Mouse (Mus musculus) heart, embryonic 10.5 days (tissue): ENCODE results near the gene Sel1l3. TPM values are rescaled to one million over a fixed set of nuclear protein-coding genes. Genes with fewer than 3 reads are reported as not detected.

Source experiments
- DNase-seq: peaks from one replicate; pipeline ENCODE4 v3.0.0-alpha.2; 2017; ENCODE audit warnings: low spot score
- H3K27ac ChIP-seq: fragments of 300-500 bp; sonication (generic); 2 replicates; pipeline ENCODE4 v1.5.1; 2016; ENCODE audit warnings: mild to moderate bottlenecking
- H3K27me3 ChIP-seq: fragments of 300-500 bp; sonication (generic); 2 replicates; pipeline ENCODE4 v1.6.1; 2016; ENCODE audit warnings: mild to moderate bottlenecking; ENCODE audit not compliant: poor library complexity, insufficient read depth, severe bottlenecking
- H3K36me3 ChIP-seq: fragments of 300-500 bp; sonication (generic); 2 replicates; pipeline ENCODE4 v1.6.1; 2016; ENCODE audit warnings: mild to moderate bottlenecking, moderate library complexity
- H3K4me1 ChIP-seq: fragments of 300-500 bp; sonication (generic); 2 replicates; pipeline ENCODE4 v1.6.1; 2016; ENCODE audit warnings: mild to moderate bottlenecking
- H3K4me3 ChIP-seq: fragments of 300-500 bp; sonication (generic); 2 replicates; pipeline ENCODE4 v1.5.1; 2016; ENCODE audit warnings: mild to moderate bottlenecking, moderate library complexity
- H3K9me3 ChIP-seq: fragments of 300-500 bp; sonication (generic); 2 replicates; pipeline ENCODE4 v1.6.1; 2016; ENCODE audit warnings: mild to moderate bottlenecking, moderate library complexity
- WGBS: fragments of 180-500 bp; shearing (Covaris S2); methylation state at CpG from one replicate; pipeline ENCODE4 v1.1.7; 2016; 5-methylcytosine and 5-hydroxymethylcytosine counted together
- polyA plus RNA-seq: library from polyadenylated mRNA; unstranded; fragments of >200 nt; fragmentation: Nextera tagmentation; extraction: Ambion mirVana; gene quantifications from 2 replicates; pipeline ENCODE4 v1.2.1, GENCODE M21; 2016

Gene Sel1l3
- polyA plus RNA-seq, 1 experiment from 2014 or later, result 1.9 TPM

DNA sequence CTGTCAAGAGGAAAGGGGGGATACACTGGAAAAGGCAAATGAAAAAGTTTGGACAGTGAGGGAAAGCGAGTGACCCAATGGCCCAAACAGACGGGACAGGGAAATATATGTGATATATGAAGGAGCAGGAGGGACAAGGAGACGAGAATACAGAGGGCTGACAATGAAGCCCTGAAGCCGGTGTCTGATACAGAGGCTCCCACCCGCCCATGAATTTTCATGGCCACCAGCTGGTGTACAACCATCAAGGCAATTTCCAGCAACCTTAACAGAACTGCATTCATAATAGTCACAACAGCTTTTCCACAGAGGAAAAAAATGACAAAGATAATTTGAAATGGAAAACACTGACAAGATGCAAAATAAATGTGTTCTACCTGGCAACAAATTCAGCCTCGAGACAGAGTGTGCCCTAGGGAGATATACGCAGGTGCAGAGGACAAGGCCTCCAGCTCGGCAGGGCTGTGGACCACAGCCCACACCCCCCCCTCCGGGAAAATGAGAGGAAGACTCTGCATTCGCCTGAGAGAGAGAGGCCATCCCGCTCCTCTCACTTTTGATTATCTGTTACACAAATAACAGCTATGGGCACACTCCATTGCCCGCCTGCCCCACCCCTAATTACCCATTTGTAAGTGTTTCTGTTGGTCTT, 99.0 kb downstream of the Sel1l3 start:
- no peaks in the 10 kb centered on the region for H3K9me3 ChIP-seq
- H3K27ac ChIP-seq, result no peak overlapping the region
- H3K4me1 ChIP-seq, result no peaks in the 10 kb centered on the region
- no peaks in the 10 kb centered on the region for H3K27me3 ChIP-seq
- 71% methylated on average over 12 of the region's 12 CpGs for WGBS
- H3K36me3 ChIP-seq, result no peaks in the 10 kb centered on the region
- no peak overlapping the region for H3K4me3 ChIP-seq
- no peak for DNase-seq

- H3K9me3 ChIP-seq, result no peaks in the 10 kb centered on the region
- H3K4me1 ChIP-seq, result no peaks in the 10 kb centered on the region
- WGBS, result 90% methylated on average over 5 of the region's 5 CpGs
- no peak overlapping the region for H3K27ac ChIP-seq
- no peak overlapping the region for H3K4me3 ChIP-seq
- DNase-seq, result no peak
- no peaks in the 10 kb centered on the region for H3K36me3 ChIP-seq
- H3K27me3 ChIP-seq, result no peaks in the 10 kb centered on the region
Measured at GRCm38 (mm10) chr5:53112942-53113341, 100.8 kb downstream of the Sel1l3 start.

DNA sequence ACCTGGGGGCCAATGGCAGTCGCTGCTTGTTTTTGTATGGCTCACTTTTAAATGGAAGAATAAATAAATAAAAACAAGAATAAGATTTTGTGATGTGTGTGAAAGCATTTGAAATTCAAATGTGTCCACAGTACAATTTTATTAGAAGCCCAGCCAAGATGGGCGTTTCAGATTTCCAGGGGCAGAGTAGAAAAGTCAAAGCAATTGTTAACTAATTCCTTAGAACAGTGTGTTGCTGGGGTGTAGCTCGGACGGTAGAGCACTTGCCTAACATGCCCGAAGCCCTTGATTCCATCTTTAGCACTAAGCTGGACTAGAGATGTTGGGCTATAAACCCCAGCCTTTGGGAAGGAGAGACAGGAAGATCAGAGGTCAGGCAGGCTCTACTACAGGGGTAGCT, 102.7 kb downstream of the Sel1l3 start:
- H3K4me1 ChIP-seq, result no peaks in the 10 kb centered on the region
- no peak overlapping the region for H3K27ac ChIP-seq
- H3K36me3 ChIP-seq, result no peaks in the 10 kb centered on the region
- H3K27me3 ChIP-seq, result no peaks in the 10 kb centered on the region
- no peak for DNase-seq
- 75% methylated on average over 5 of the region's 5 CpGs for WGBS
- no peak overlapping the region for H3K4me3 ChIP-seq
- H3K9me3 ChIP-seq, result no peaks in the 10 kb centered on the region

DNA sequence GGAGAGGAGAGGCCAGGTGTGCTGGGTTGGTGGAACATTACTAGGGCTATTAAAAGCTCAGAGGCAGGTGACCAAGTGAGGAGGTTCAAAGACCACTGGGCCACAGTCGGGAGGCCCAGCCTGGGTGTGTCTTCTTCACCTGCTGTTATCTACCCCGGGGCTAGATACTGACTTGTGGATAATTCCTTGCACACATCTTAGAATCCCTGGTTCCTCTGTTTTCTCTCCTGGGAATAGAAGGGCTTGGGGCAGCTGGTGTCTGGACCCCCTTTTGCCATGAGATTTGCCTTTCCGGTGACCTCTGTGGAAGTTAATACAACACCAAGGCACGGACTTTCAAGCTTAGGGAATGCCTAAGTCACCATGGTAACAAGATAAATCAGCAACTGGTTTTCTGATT, 103.5 kb downstream of the Sel1l3 start:
- WGBS, result 51% methylated on average over 4 of the region's 4 CpGs
- H3K27ac ChIP-seq, result no peak overlapping the region
- no peak for DNase-seq

GRCm38 (mm10) chr5:53108668-53109067, 105.1 kb downstream of the Sel1l3 start:
- Histone ChIP-seq H3K27me3 (no peaks in the 10 kb centered on the region), H3K27ac (no peak overlapping the region), H3K4me3 (no peak overlapping the region), H3K9me3 (no peaks in the 10 kb centered on the region), H3K4me1 (0 out of 2 replicates have a peak, but pooled peaks cover 6% of the 10 kb centered on the region), H3K36me3 (no peaks in the 10 kb centered on the region)
- DNase-seq, result no peak
- WGBS, result 72% methylated on average over 1 of the region's 1 CpGs

More for the DNA sequence above, 103.5 kb downstream of the Sel1l3 start:
- H3K4me3 ChIP-seq, result no peak overlapping the region
- H3K9me3 ChIP-seq, result no peaks in the 10 kb centered on the region
- H3K4me1 ChIP-seq, result no peaks in the 10 kb centered on the region
- H3K27me3 ChIP-seq, result no peaks in the 10 kb centered on the region
- no peaks in the 10 kb centered on the region for H3K36me3 ChIP-seq

- Histone ChIP-seq H3K4me1 (0 out of 2 replicates have a peak, but pooled peaks cover 6% of the 10 kb centered on the region), H3K36me3 (no peaks in the 10 kb centered on the region), H3K27me3 (no peaks in the 10 kb centered on the region), H3K4me3 (no peak overlapping the region), H3K27ac (no peak overlapping the region), H3K9me3 (no peaks in the 10 kb centered on the region)
- DNase-seq, result no peak
- WGBS, result 78% methylated on average over 9 of the region's 9 CpGs
Measured at GRCm38 (mm10) chr5:53108026-53108425, 105.7 kb downstream of the Sel1l3 start.

DNA sequence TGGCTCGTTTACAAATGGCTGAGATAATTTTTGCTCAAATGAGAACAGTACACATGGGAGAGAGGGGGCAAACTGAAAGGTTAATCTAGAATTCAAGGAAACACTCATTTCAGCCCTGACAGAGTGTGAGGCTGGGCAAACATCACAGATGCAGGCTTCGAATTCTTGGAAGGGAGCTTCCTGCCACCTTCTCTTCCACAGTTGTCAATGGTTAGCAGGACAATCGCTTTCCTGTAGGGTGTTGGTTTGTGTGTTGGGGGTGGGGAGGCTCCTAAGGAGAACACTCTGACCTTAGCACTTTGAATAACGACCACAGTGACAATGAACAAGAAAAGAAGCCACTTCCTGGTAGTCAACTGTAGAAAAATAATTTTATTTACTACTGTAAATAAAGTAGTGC, 107.0 kb downstream of the Sel1l3 start:
- no peaks in the 10 kb centered on the region for H3K9me3 ChIP-seq
- WGBS, result 39% methylated on average over 4 of the region's 4 CpGs
- DNase-seq, result no peak
- H3K4me3 ChIP-seq, result no peak overlapping the region
- H3K36me3 ChIP-seq, result no peaks in the 10 kb centered on the region
- no peak overlapping the region for H3K27ac ChIP-seq
- H3K27me3 ChIP-seq, result no peaks in the 10 kb centered on the region
- 0 out of 2 replicates have a peak, but pooled peaks cover 6% of the 10 kb centered on the region for H3K4me1 ChIP-seq

- H3K4me1 ChIP-seq, result 0 out of 2 replicates have a peak, but pooled peaks cover 6% of the 10 kb centered on the region
- H3K27ac ChIP-seq, result no peak overlapping the region
- H3K9me3 ChIP-seq, result no peaks in the 10 kb centered on the region
- H3K27me3 ChIP-seq, result no peaks in the 10 kb centered on the region
- 70% methylated on average over 4 of the region's 4 CpGs for WGBS
- DNase-seq, result no peak
- H3K36me3 ChIP-seq, result no peaks in the 10 kb centered on the region
- no peak overlapping the region for H3K4me3 ChIP-seq
Measured at GRCm38 (mm10) chr5:53106125-53106524, 107.6 kb downstream of the Sel1l3 start.

DNA sequence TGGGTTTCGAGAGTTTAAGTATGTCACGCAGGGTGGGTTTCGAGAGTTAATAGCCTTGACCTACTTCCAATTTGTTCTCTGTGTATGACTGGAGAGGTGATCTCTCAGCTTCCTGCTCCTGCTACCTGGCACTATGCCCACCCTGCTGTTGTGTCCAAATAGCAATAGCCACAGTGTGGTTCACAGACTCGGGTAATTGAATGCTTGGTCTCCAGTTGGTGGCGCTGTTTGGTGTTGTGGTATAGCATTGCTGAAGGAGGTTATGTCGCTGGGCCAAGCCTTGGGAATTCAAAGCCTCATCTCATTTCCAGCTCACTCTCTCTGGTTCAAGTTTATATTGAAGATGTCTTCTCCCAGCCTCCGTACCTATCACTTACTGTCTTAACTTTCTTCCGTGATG, 108.0 kb downstream of the Sel1l3 start:
- Histone ChIP-seq H3K9me3 (no peaks in the 10 kb centered on the region), H3K27ac (no peak overlapping the region), H3K4me1 (0 out of 2 replicates have a peak, but pooled peaks cover 6% of the 10 kb centered on the region), H3K36me3 (no peaks in the 10 kb centered on the region), H3K4me3 (no peak overlapping the region), H3K27me3 (no peaks in the 10 kb centered on the region)
- DNase-seq, result no peak
- 78% methylated on average over 8 of the region's 8 CpGs for WGBS

DNA sequence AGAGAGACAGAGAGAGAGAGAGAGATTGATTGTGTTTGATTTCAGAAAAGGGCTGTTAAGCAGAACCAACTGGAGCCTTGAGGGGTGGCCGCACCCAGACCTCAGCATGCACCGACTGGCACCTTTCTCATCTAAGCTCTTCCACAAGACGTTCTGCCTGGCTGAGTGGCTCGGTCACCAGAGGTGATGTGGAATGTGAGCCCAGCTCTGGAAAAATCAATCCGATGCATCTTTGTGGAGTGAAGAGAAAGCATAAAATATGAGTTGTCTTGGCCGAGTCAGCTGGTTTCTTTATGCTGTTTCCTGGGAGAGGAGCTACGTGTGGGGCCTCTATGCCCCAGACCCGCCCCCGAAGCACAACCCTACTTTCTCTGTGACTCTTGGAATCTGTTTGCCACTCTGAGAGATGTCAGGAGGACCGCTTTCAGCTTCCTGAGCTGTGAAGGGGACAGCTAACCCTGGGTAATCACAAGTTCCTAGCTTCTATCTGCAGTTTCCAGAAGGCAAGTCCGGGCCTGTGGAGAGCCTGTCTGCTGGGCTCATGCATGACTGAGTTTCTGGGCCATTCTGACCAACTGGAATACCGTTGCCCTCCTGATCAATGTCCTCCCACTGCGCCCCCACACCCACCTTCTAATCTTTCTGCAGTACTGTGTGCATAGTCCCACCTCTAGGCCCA, 109.4 kb downstream of the Sel1l3 start:
- no peak overlapping the region for H3K27ac ChIP-seq
- H3K4me3 ChIP-seq, result no peak overlapping the region
- WGBS, result 69% methylated on average over 13 of the region's 13 CpGs
- H3K27me3 ChIP-seq, result no peaks in the 10 kb centered on the region
- H3K36me3 ChIP-seq, result no peaks in the 10 kb centered on the region
- H3K9me3 ChIP-seq, result no peaks in the 10 kb centered on the region
- H3K4me1 ChIP-seq, result 0 out of 2 replicates have a peak, but pooled peaks cover 6% of the 10 kb centered on the region
- no peak for DNase-seq

- 82% methylated on average over 12 of the region's 12 CpGs for WGBS
Measured at GRCm38 (mm10) chr5:53101848-53102473, 111.8 kb downstream of the Sel1l3 start.

GRCm38 (mm10) chr5:53091331-53091730, 122.4 kb downstream of the Sel1l3 start:
- Histone ChIP-seq H3K9me3 (no peaks in the 10 kb centered on the region), H3K4me1 (no peaks in the 10 kb centered on the region), H3K4me3 (no peak overlapping the region), H3K27ac (no peak overlapping the region), H3K27me3 (no peaks in the 10 kb centered on the region), H3K36me3 (no peaks in the 10 kb centered on the region)
- no peak for DNase-seq
- 69% methylated on average over 3 of the region's 3 CpGs for WGBS

More at GRCm38 (mm10) chr5:53101848-53102473, 111.8 kb downstream of the Sel1l3 start:
- Histone ChIP-seq H3K4me3 (no peak overlapping the region), H3K4me1 (0 out of 2 replicates have a peak, but pooled peaks cover 6% of the 10 kb centered on the region), H3K27ac (no peak overlapping the region), H3K36me3 (no peaks in the 10 kb centered on the region), H3K9me3 (no peaks in the 10 kb centered on the region), H3K27me3 (no peaks in the 10 kb centered on the region)
- DNase-seq, result no peak

DNA sequence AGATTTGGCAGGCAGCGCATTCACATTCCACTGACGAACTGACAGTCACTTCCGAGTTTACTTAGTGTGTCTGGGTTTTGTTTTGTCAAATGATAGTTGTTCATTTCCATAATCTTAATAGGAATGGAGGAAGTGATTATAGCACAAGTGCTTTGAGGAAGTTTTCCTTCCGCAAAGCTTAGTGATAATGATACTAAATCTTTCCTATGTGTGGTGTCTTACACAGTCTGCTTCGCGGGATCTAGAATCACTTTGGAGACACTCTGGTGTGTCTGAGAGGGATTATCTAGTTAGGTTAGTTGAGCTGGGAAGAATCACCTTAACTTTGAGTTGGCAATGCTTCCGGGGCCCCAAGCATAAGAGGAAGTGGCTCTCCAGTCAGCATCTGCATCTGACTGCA, 126.3 kb downstream of the Sel1l3 start:
- H3K9me3 ChIP-seq, result no peaks in the 10 kb centered on the region
- no peak overlapping the region for H3K4me3 ChIP-seq
- DNase-seq, result no peak
- WGBS, result 75% methylated on average over 7 of the region's 7 CpGs
- H3K27me3 ChIP-seq, result no peaks in the 10 kb centered on the region
- no peaks in the 10 kb centered on the region for H3K36me3 ChIP-seq
- no peak overlapping the region for H3K27ac ChIP-seq
- H3K4me1 ChIP-seq, result no peaks in the 10 kb centered on the region
